Mouse (Mus musculus) CH12.LX (cell line): ENCODE measurements around the gene Cped1. TPM values are rescaled to one million over a fixed set of nuclear protein-coding genes. Genes with fewer than 3 reads are reported as not detected.
"Not testable (repeated sequence)": the region's sequence is repeated elsewhere in the genome, so short reads cannot be mapped to it uniquely, and the experiment has no call there.

Experiments
- DNase-seq: peaks from one replicate; pipeline ENCODE4 v3.0.0-alpha.2; 2013; ENCODE audit errors: extremely low read depth
- H3K27ac ChIP-seq: 2 replicates; pipeline ENCODE4 v1.5.1; 2012; ENCODE audit warnings: low read depth, mild to moderate bottlenecking, control low read depth, moderate library complexity; ENCODE audit not compliant: insufficient read depth
- H3K27me3 ChIP-seq: replicated peaks from 2 replicates; pipeline ENCODE3; 2012; ENCODE audit warnings: inconsistent platforms
- H3K36me3 ChIP-seq, 2 experiments: replicated peaks in 1 of 2; 2 replicates each; pipeline versions ENCODE3 to v1.6.1; 2012; ENCODE audit warnings: inconsistent platforms in 1 of 2, low read length in 1 of 2, mild to moderate bottlenecking in 1 of 2, mixed read lengths in 1 of 2, moderate library complexity in 1 of 2; ENCODE audit not compliant: control insufficient read depth in 1 of 2, insufficient read depth in 1 of 2
- H3K4me1 ChIP-seq, 2 experiments: 2 replicates each; pipeline ENCODE4 v1.6.1; 2012; ENCODE audit warnings: inconsistent platforms in 1 of 2, moderate library complexity in 1 of 2; ENCODE audit not compliant: insufficient read depth in 2 of 2, control insufficient read depth in 1 of 2
- H3K4me2 ChIP-seq: 2 replicates; pipeline ENCODE4 v1.6.1; 2012; ENCODE audit warnings: low read depth, mild to moderate bottlenecking, control low read depth; ENCODE audit not compliant: poor library complexity, insufficient read depth, severe bottlenecking
- H3K4me3 ChIP-seq, 3 experiments: fragments of 150-350 bp in 1 of 3; sonication (generic) in 1 of 3; replicated peaks in 1 of 3; 2 replicates each; pipeline versions ENCODE3 to v1.5.1; 2011 to 2012; ENCODE audit warnings: low read depth in 2 of 3, low read length in 2 of 3, mild to moderate bottlenecking in 2 of 3, moderate library complexity in 2 of 3, control low read depth in 1 of 3, improper control_type of control experiment in 1 of 3, inconsistent platforms in 1 of 3, mixed read lengths in 1 of 3; ENCODE audit not compliant: poor library complexity in 1 of 3
- H3K79me2 ChIP-seq: replicated peaks from 2 replicates; pipeline ENCODE4 v1.6.1; 2012; ENCODE audit warnings: mild to moderate bottlenecking, moderate library complexity; ENCODE audit not compliant: control insufficient read depth, poor library complexity, insufficient read depth, severe bottlenecking; ENCODE audit errors: extremely low read depth
- H3K9ac ChIP-seq: 2 replicates; pipeline ENCODE4 v1.6.1; 2012; ENCODE audit warnings: low read depth, mild to moderate bottlenecking, control low read depth, moderate library complexity; ENCODE audit not compliant: insufficient read depth
- H3K9me3 ChIP-seq: replicated peaks from 2 replicates; pipeline ENCODE3; 2012; ENCODE audit warnings: low read length, inconsistent platforms, mixed read lengths
- EP300 ChIP-seq: IDR thresholded peaks from 2 replicates; pipeline ENCODE4 v1.6.1; 2011; ENCODE audit warnings: low read length, improper control_type of control experiment
- JUND ChIP-seq: conservative IDR thresholded peaks from 2 replicates; pipeline ENCODE4 v1.6.1; 2011; ENCODE audit warnings: low read depth, low read length, improper control_type of control experiment
- NRF1 ChIP-seq: IDR thresholded peaks from 2 replicates; pipeline ENCODE4 v1.6.1; 2014; ENCODE audit warnings: low read depth, mild to moderate bottlenecking, inconsistent platforms, low read length, improper control_type of control experiment, moderate library complexity
- RCOR1 ChIP-seq: conservative IDR thresholded peaks from 2 replicates; pipeline ENCODE4 v1.6.1; 2012; ENCODE audit warnings: low read depth, mild to moderate bottlenecking, inconsistent platforms, low read length, improper control_type of control experiment
- ZNF384 ChIP-seq: IDR thresholded peaks from 2 replicates; pipeline ENCODE4 v1.6.1; 2012; ENCODE audit warnings: low read depth, low read length, improper control_type of control experiment, inconsistent platforms
- dilution Hi-C: fragments of 300-500 bp; cut with MboI; formaldehyde crosslinking; loops from 2 replicates; pipeline ENCODE4 v1.14.3; 2020; ENCODE audit warnings: low sequenced_read_pairs; ENCODE audit not compliant: extremely low pct_unique_long_range_greater_than_20kb, extremely low pct_ligation_motif_present
- in situ Hi-C: fragments of 300-500 bp; cut with MboI; formaldehyde crosslinking; loops from 3 replicates; pipeline ENCODE4 v1.14.3; 2019; ENCODE audit warnings: low sequenced_read_pairs, low pct_ligation_motif_present, low pct_unique_long_range_greater_than_20kb, mixed read lengths
- polyA plus RNA-seq: library from polyadenylated mRNA; unstranded; fragments of >175 nt; gene quantifications from 2 replicates; pipeline ENCODE4 v1.2.1, GENCODE M21; 2012; ENCODE audit warnings: low read depth; ENCODE audit not compliant: insufficient read length
- total RNA-seq, 2 experiments: library from RNA; depleted of rRNA; stranded (reverse); fragments of 300-350 nt in 1 of 2; fragments of >200 nt in 1 of 2; gene quantifications; 2 replicates each; pipeline ENCODE4 v1.2.3; 2012 to 2014

Cped1 gene
- total and polyA plus RNA-seq, 3 experiments: 0.51 to 6.8 (median 1.1) TPM

GRCm38 (mm10) chr6:22122693-22123092 is 137.0 kb downstream of the Cped1 start:
- Histone ChIP-seq H3K4me2 (peak overlapping the region; percentile 67), H3K4me3 (no peak overlapping the region), H3K9ac (peak overlapping the region; percentile 19; the same call in 1 of the 2 replicates), H3K36me3 (no peaks in the 10 kb centered on the region), H3K27me3 (no peaks in the 10 kb centered on the region), H3K27ac (no peak overlapping the region), H3K9me3 (no peaks in the 10 kb centered on the region), H3K4me1 (peaks cover 3 to 25% of the 10 kb centered on the region in 2 experiments; a peak in 3 of 4 replicates), H3K79me2 (no peaks in the 10 kb centered on the region)
- TF ChIP-seq ZNF384 (peak; percentile 90), RCOR1 (no peak), JUND (no peak)
- in situ Hi-C loops: loop anchor here (25.0 kb wide), 1 partner anchor 840 kb away; no protein-coding TSS in a partner anchor
- peak; percentile 14 for DNase-seq
- dilution Hi-C loops: no loop called here

DNA sequence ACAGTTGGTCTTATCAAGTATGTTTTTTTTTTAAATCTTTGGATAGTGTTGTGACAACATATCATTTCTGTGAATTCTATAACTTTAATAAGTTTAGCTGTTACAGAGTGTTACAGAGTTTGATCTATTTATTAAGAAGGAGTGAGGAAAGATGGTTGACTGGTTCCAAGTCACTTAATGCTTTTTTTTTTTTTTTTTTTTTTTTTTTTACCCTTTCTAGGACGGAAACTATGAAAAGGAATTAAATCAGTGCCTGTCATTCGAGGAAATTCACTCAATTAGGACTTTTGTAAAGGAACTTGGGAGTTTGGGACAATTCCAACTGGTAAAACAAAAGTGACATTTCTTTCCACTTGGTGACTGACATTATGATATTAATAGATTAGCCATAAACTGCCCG is 137.6 kb downstream of the Cped1 start:
- dilution Hi-C loops (no loop called here), in situ Hi-C loops (loop anchor here (25.0 kb wide), 1 partner anchor 839 kb away; no protein-coding TSS in a partner anchor)
- Histone ChIP-seq H3K4me2 (peak overlapping the region; percentile 44; the same call in 1 of the 2 replicates), H3K36me3 (no peaks in the 10 kb centered on the region), H3K4me1 (peaks cover 3 to 25% of the 10 kb centered on the region in 2 experiments; a peak in 3 of 4 replicates), H3K9ac (no peak overlapping the region; the same call in 1 of the 2 replicates), H3K79me2 (no peaks in the 10 kb centered on the region), H3K27ac (no peak overlapping the region), H3K4me3 (no peak overlapping the region)
- no peak for DNase-seq
- TF ChIP-seq ZNF384 (peak; percentile 92), NRF1 (no peak)
- TF ChIP-seq, all 38 proteins: peak for 1
- H3K9me3 ChIP-seq: no peaks in the 10 kb centered on the region
- no peaks in the 10 kb centered on the region for H3K27me3 ChIP-seq

DNA sequence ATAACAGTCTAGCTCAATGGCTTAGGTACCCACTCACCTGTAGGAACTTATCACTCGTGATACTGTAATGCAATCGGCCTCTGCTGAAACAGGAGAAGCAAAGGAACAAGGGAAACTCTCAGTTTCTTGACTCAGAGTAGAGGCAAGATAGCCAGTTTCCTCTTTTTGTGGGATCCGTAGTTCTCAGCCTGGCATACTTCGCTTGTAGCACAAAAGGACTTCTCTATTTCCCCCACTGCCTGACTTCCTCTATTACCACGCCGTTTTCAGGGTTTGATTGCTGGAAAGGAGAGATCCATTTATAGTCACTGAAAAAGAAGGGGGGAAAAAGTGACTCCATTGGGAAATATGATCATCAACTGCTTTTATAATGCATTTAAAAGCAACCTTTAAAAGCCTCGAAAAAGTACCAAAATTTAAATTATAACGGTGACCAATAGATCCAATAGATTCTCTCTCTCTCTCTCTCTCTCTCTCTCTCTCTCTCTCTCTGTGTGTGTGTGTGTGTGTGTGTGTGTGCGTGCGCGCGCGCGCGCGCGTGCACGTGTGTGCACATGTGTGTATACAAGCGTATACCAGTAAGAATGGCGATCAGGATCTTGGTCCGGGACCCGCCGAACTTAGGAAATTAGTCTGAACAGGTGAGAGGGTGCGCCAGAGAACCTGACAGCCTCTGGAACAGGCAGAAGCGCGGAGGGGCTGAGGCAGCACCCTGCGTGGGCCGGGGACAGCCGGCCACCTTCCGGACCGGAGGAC is 139.0 kb downstream of the Cped1 start:
- in situ Hi-C loops: loop anchor here (25.0 kb wide), 1 partner anchor 838 kb away; no protein-coding TSS in a partner anchor
- dilution Hi-C loops, H3K36me3 ChIP-seq: not testable (repeated sequence)

More for the DNA sequence above, 139.0 kb downstream of the Cped1 start:
- H3K9me3 ChIP-seq, H3K27me3 ChIP-seq, H3K79me2 ChIP-seq, H3K4me3 ChIP-seq, H3K4me2 ChIP-seq, H3K9ac ChIP-seq, H3K27ac ChIP-seq: not testable (repeated sequence)
- peak; percentile 69 for DNase-seq
- peaks cover 3 to 25% of the 10 kb centered on the region in 2 experiments; a peak in 3 of 4 replicates for H3K4me1 ChIP-seq
- TF ChIP-seq EP300: peak; percentile 63
